Mouse (Mus musculus) kidney, embryonic 16.5 days (tissue): Measurements from ENCODE around the gene Slc3a1. TPM values are rescaled to one million over a fixed set of nuclear protein-coding genes. Genes with fewer than 3 reads are reported as not detected.

ENCODE experiments used
- ATAC-seq: fragments of 200-750 bp; cut with Nextera tagmentation; 2 replicates; pipeline ENCODE4 v1.8.0; 2017; ENCODE audit warnings: moderate TSS enrichment; ENCODE audit not compliant: low FRiP score, low TSS enrichment
- H3K27ac ChIP-seq: fragments of 300-500 bp; sonication (generic); 2 replicates; pipeline ENCODE4 v1.5.1; 2014; ENCODE audit warnings: low read length
- H3K27me3 ChIP-seq: fragments of 300-500 bp; sonication (generic); 2 replicates; pipeline ENCODE4 v1.6.1; 2014; ENCODE audit warnings: low read length, control low read depth, mixed read lengths; ENCODE audit not compliant: insufficient read depth
- H3K36me3 ChIP-seq: fragments of 300-500 bp; sonication (generic); 2 replicates; pipeline ENCODE4 v1.6.1; 2014; ENCODE audit warnings: low read length, control low read depth, mixed read lengths; ENCODE audit not compliant: insufficient read depth
- H3K4me1 ChIP-seq: fragments of 300-500 bp; sonication (generic); 2 replicates; pipeline ENCODE4 v1.6.1; 2014; ENCODE audit warnings: low read length, control low read depth, mixed read lengths; ENCODE audit not compliant: insufficient read depth
- H3K4me2 ChIP-seq: fragments of 300-500 bp; sonication (generic); replicated peaks from 2 replicates; pipeline ENCODE4 v1.6.1; 2014; ENCODE audit warnings: low read depth, low read length
- H3K4me3 ChIP-seq: fragments of 300-500 bp; sonication (generic); 2 replicates; pipeline ENCODE4 v1.5.1; 2014; ENCODE audit warnings: mild to moderate bottlenecking, low read length
- H3K9ac ChIP-seq: fragments of 300-500 bp; sonication (generic); replicated peaks from 2 replicates; pipeline ENCODE4 v1.6.1; 2014; ENCODE audit warnings: low read length
- H3K9me3 ChIP-seq: fragments of 300-500 bp; sonication (generic); 2 replicates; pipeline ENCODE4 v1.6.1; 2016; ENCODE audit warnings: low read length, control low read depth
- WGBS: fragments of 180-500 bp; shearing (Covaris S2); extraction: QIAGEN DNeasy Blood & Tissue Kit; methylation state at CpG from one replicate; pipeline ENCODE4 v1.1.7; 2014; 5-methylcytosine and 5-hydroxymethylcytosine counted together
- polyA plus RNA-seq: library from polyadenylated mRNA; unstranded; fragments of >200 nt; fragmentation: Nextera tagmentation; extraction: Ambion mirVana; gene quantifications from 2 replicates; pipeline ENCODE4 v1.2.1, GENCODE M21; 2015

Gene Slc3a1
- polyA plus RNA-seq, 1 experiment from 2014 or later, result 42.0 TPM

- Histone ChIP-seq H3K9ac (no peak overlapping the region), H3K4me1 (peaks cover 3% of the 10 kb centered on the region; the same call in 1 of the 2 replicates), H3K9me3 (no peaks in the 10 kb centered on the region), H3K27me3 (no peaks in the 10 kb centered on the region), H3K36me3 (no peaks in the 10 kb centered on the region), H3K4me2 (no peak overlapping the region), H3K27ac (no peak overlapping the region), H3K4me3 (no peak overlapping the region)
- WGBS, result 61% methylated on average over 5 of the region's 5 CpGs
- ATAC-seq, result no peak
Measured at GRCm38 (mm10) chr17:85030651-85031050, 2.5 kb downstream of the Slc3a1 start.

- Histone ChIP-seq H3K9me3 (no peaks in the 10 kb centered on the region), H3K36me3 (no peaks in the 10 kb centered on the region), H3K4me1 (peaks cover 3% of the 10 kb centered on the region; the same call in 1 of the 2 replicates), H3K4me2 (no peak overlapping the region), H3K9ac (no peak overlapping the region), H3K27ac (no peak overlapping the region), H3K4me3 (no peak overlapping the region), H3K27me3 (no peaks in the 10 kb centered on the region)
- no peak for ATAC-seq
- 88% methylated on average over 3 of the region's 3 CpGs for WGBS
Measured at GRCm38 (mm10) chr17:85033087-85033486, 4.9 kb downstream of the Slc3a1 start.

- WGBS, result 54% methylated on average over 11 of the region's 11 CpGs
- Histone ChIP-seq H3K4me3 (no peak overlapping the region), H3K9ac (no peak overlapping the region), H3K4me2 (no peak overlapping the region), H3K4me1 (peaks cover 3% of the 10 kb centered on the region; the same call in 1 of the 2 replicates), H3K27me3 (no peaks in the 10 kb centered on the region), H3K27ac (no peak overlapping the region), H3K9me3 (no peaks in the 10 kb centered on the region), H3K36me3 (no peaks in the 10 kb centered on the region)
- ATAC-seq, result 0 out of 2 replicates have a peak, but pooled peaks have one; percentile 37
Measured at GRCm38 (mm10) chr17:85034068-85034467, 5.9 kb downstream of the Slc3a1 start.

DNA sequence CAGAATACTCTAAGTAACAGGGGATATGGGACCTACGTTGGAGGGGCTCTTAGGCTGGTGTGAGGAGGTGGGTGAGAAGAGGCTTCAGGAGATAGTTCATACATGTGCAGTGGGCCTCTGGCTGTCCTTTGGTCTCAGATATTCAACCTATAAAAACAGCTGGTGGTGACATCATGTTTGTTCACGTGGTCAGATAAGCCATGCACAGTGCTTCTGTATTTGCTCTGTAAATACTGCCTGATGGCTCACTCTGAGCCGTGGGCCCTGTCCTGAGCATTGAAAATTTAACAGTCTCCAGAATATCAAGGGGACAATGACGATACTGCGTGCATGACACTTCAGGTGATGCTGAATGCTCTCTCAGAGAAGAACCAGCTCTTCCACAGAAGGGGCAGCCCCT is 9.7 kb downstream of the Slc3a1 start:
- WGBS, result 78% methylated on average over 5 of the region's 5 CpGs
- Histone ChIP-seq H3K36me3 (no peaks in the 10 kb centered on the region), H3K4me2 (no peak overlapping the region), H3K9me3 (no peaks in the 10 kb centered on the region), H3K4me3 (no peak overlapping the region), H3K27me3 (no peaks in the 10 kb centered on the region), H3K4me1 (peaks cover 16% of the 10 kb centered on the region), H3K9ac (no peak overlapping the region), H3K27ac (no peak overlapping the region)
- ATAC-seq, result no peak

- no peak for ATAC-seq
- 81% methylated on average over 4 of the region's 4 CpGs for WGBS
- H3K9ac ChIP-seq, result no peak overlapping the region
Measured at GRCm38 (mm10) chr17:85038311-85038710, 10.1 kb downstream of the Slc3a1 start.

DNA sequence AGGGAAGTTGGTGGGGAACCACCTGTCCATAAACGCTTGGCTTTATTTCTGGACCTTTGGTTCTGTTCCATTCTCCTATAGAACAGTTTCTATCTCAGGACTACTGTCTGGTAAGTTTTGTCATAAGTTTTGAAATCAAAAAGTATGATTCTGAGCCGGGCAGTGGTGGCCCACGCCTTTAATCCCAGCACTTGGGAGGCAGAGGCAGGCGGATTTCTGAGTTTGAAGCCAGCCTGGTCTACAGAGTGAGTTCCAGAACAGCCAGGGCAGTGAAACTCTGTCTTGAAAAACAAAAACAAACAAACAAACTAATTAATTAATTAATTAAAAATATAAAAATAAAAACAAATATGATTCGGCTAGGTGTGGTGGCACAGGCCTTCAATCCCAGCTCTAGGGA is 10.6 kb downstream of the Slc3a1 start:
- H3K27me3 ChIP-seq, result no peaks in the 10 kb centered on the region
- WGBS, result 94% methylated on average over 5 of the region's 5 CpGs
- no peaks in the 10 kb centered on the region for H3K36me3 ChIP-seq
- no peak for ATAC-seq
- H3K4me1 ChIP-seq, result peaks cover 23% of the 10 kb centered on the region
- no peaks in the 10 kb centered on the region for H3K9me3 ChIP-seq
- no peak overlapping the region for H3K27ac ChIP-seq
- H3K9ac ChIP-seq, result no peak overlapping the region
- no peak overlapping the region for H3K4me2 ChIP-seq
- no peak overlapping the region for H3K4me3 ChIP-seq

More at GRCm38 (mm10) chr17:85038311-85038710, 10.1 kb downstream of the Slc3a1 start:
- no peak overlapping the region for H3K4me2 ChIP-seq
- no peak overlapping the region for H3K27ac ChIP-seq
- peaks cover 21% of the 10 kb centered on the region for H3K4me1 ChIP-seq
- no peaks in the 10 kb centered on the region for H3K9me3 ChIP-seq
- H3K27me3 ChIP-seq, result no peaks in the 10 kb centered on the region
- no peak overlapping the region for H3K4me3 ChIP-seq
- no peaks in the 10 kb centered on the region for H3K36me3 ChIP-seq

DNA sequence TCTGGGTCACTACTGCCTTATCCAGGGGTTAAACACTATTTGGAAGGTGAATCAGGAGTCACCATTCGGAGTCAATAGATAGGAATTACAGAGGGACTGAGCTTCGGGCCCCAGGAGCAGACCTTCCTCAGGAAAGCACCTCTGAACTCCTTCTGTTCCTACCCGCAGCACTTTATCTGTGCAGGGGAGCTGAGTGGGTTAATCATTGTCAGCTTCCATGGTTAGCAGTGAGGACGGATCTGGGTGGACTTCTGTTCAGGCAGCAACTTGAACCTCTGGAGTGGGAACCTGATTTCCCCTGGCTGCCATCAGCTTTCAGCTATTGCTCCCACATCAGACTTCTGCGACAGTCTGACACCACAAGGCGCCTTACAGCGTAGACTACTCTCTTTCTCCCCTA is 12.7 kb downstream of the Slc3a1 start:
- H3K4me2 ChIP-seq, result no peak overlapping the region
- H3K9me3 ChIP-seq, result no peaks in the 10 kb centered on the region
- peak overlapping the region; percentile 81 for H3K27ac ChIP-seq
- no peak overlapping the region for H3K4me3 ChIP-seq
- no peak overlapping the region for H3K9ac ChIP-seq
- H3K27me3 ChIP-seq, result no peaks in the 10 kb centered on the region
- peaks cover 25% of the 10 kb centered on the region for H3K4me1 ChIP-seq
- WGBS, result 47% methylated on average over 7 of the region's 7 CpGs
- peak; percentile 80; the same call in 1 of the 2 replicates for ATAC-seq
- H3K36me3 ChIP-seq, result no peaks in the 10 kb centered on the region

- peak overlapping the region; percentile 92 for H3K27ac ChIP-seq
- ATAC-seq, result no peak
Measured at GRCm38 (mm10) chr17:85042419-85042818, 14.2 kb downstream of the Slc3a1 start.

DNA sequence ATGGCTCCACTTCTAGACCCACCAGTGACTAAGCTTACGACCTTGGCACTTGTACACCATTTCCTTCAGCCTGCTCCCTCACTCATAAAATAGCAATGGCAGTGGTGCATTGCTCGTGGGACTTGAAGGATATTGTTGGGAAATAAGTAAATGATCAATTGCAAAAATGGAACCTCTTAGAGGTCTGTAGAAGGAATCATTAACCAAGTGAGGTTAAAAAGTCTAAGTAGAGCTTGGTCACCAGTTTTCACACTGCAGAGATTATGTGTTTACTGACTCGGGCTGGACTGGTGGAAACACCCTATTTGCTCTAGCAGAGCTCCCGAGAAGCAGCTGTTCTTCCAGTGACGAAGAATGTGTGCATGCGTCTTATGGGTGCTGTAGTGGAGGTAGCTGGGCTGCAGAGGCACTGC is 15.2 kb downstream of the Slc3a1 start:
- no peak overlapping the region for H3K9ac ChIP-seq
- peak overlapping the region; percentile 92 for H3K27ac ChIP-seq
- H3K4me2 ChIP-seq, result no peak overlapping the region
- ATAC-seq, result peak; percentile 68
- no peak overlapping the region for H3K4me3 ChIP-seq
- no peaks in the 10 kb centered on the region for H3K9me3 ChIP-seq
- WGBS, result 58% methylated on average over 6 of the region's 6 CpGs
- peaks cover 25% of the 10 kb centered on the region for H3K4me1 ChIP-seq
- H3K27me3 ChIP-seq, result no peaks in the 10 kb centered on the region
- H3K36me3 ChIP-seq, result no peaks in the 10 kb centered on the region

More at GRCm38 (mm10) chr17:85042419-85042818, 14.2 kb downstream of the Slc3a1 start:
- no peaks in the 10 kb centered on the region for H3K9me3 ChIP-seq
- H3K4me3 ChIP-seq, result no peak overlapping the region
- no peak overlapping the region for H3K4me2 ChIP-seq
- H3K27me3 ChIP-seq, result no peaks in the 10 kb centered on the region
- H3K9ac ChIP-seq, result no peak overlapping the region
- no peaks in the 10 kb centered on the region for H3K36me3 ChIP-seq
- peaks cover 25% of the 10 kb centered on the region for H3K4me1 ChIP-seq
- WGBS, result 54% methylated on average over 6 of the region's 6 CpGs

- no peak for ATAC-seq
- Histone ChIP-seq H3K9ac (no peak overlapping the region), H3K27me3 (no peaks in the 10 kb centered on the region), H3K9me3 (no peaks in the 10 kb centered on the region), H3K36me3 (no peaks in the 10 kb centered on the region), H3K4me3 (no peak overlapping the region), H3K4me2 (no peak overlapping the region), H3K27ac (peak overlapping the region; percentile 92), H3K4me1 (peaks cover 25% of the 10 kb centered on the region)
- WGBS, result 76% methylated on average over 5 of the region's 5 CpGs
Measured at GRCm38 (mm10) chr17:85044466-85044865, 16.3 kb downstream of the Slc3a1 start.
